Mouse (Mus musculus) stomach, adult 2 months (tissue): ENCODE measurements around the gene Wdr61. TPM values are rescaled to one million over a fixed set of nuclear protein-coding genes. Genes with fewer than 3 reads are reported as not detected.

Source experiments
- polyA plus RNA-seq: library from polyadenylated mRNA; depleted of rRNA; stranded (reverse); fragments of >200 nt; gene quantifications from 2 replicates; pipeline ENCODE4 v1.2.3, GENCODE M21; 2012; rRNA removed

Gene Wdr61
- polyA plus RNA-seq: 5.5 and 10.0 TPM in 2 replicates

DNA sequence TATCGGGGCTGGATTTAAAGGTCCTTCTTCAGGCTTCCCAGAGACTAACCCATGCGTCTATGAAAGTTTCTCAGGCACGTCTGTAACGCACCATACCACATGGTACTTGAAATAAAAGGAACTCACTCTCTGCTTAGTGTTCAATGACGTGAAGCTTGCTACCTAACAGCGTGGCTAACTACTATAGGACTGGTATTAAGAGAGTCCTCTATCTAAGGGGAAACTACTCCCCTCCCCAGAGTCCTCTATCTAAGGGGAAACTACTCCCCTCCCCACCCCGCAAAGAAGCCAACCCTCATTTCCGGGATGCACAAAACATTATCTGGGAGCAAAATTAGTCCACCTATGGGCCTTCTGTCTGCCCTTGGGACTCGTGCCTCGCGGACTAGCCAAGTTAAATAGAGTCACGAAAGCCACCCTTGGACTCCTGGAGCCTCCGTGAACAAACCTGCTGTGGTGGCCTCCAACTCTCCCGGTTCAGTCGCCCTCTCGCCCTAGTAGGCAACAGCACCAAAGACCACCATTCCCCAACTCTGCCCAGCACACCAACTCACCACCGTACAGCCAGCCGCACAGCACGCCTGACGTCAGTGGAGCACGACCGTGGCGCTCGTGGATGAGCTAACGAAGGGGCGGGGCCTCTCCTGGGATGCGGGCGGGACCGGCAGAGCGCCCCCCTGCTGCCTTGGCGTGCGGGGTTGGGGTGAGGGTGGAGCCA is at the start of gene Wdr61:
Wdr61 (minus strand) TSS at position 599 of the 718 bp plus-strand sequence.

DNA sequence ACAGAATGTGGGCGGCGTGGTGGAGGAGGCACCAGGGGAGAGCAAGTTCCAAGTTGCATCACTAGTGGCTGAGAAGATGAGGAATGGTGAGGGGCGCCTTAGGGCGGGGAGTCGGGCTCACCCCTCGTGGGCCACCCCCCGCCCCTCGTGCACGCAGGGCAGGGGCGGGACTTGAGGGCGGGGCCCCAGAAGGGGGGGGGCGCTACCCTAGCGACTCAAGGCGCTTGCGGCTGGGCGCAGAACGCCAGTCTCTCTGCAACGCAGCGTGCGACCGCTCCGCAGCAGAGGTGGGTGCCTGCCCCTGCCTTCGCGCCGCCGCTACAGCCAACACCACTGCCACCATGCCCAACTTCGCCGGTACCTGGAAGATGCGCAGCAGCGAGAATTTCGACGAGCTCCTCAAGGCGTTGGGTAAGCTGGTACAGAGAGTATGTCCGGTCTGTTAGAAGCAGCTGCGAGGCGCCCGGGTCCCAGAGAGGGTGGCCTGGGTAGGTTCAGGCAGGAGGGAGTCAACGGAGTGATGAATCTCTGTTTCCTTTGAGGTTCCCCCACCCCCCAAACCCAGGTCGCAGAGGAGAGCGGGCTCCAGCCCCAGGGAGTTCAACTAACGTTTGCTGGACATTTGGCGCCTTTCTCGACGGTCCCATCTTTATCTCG is 30.4 kb upstream of the Wdr61 start, which contains the start of gene Crabp1:
Crabp1 (plus strand) TSS at position 188 of the 657 bp plus-strand sequence.

DNA sequence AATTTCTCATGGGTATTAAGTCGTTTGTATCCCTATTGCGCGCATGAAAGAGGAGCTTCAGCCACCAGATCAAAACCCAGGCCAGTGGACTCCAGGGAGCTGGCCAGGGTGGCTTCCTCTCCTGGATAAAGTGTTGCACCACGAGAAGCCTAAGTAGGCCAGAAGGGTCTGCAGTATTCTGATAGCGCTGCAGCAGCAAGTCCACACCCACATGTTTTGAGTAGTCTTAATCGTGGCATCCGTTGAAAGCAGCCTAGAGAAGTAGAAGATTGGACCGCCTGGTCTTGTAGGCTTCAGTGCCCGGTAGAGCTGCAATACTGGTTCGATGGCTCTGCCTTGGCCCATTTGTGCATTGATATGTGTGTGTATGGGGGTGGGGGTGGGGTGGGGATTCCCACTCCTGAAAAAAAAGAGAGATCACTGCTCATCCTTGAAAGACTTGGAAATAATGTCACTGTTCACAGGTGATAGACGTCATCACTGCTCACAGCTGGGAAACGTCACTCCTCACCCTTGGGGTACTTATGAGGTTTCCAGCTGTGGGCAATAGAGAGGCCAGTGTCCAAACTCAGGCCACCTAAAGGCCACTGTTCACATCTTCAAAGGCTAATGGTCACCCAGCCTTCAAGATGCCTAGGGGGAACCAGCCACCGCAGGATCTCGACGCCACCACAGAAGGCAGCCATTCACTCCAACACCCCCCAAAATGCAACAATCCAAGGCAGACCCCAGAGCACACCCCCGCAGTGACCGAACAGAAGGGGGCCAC is 35.8 kb downstream of the Wdr61 start, which contains the start of gene Dnaja4:
Dnaja4 (plus strand) TSS at position 556 of the 769 bp plus-strand sequence.

Other genes starting within 250 kb of the Wdr61 start
- gene Dmxl2, start 232.9 kb downstream of the Wdr61 start, polyA plus RNA-seq: 0.23 and 0.45 TPM in 2 replicates
- 1.6 and 2.3 TPM in 2 replicates for gene Sh2d7, start 195.5 kb downstream of the Wdr61 start, polyA plus RNA-seq
- gene Cib2, start 174.3 kb downstream of the Wdr61 start, polyA plus RNA-seq: 2.0 and 3.2 TPM in 2 replicates
- gene Idh3a, start 148.2 kb downstream of the Wdr61 start, polyA plus RNA-seq: 16.3 and 16.8 TPM in 2 replicates
- gene Acsbg1, start 72.6 kb downstream of the Wdr61 start, polyA plus RNA-seq: 45.1 and 46.5 TPM in 2 replicates
- gene Dnaja4, start 35.6 kb downstream of the Wdr61 start, polyA plus RNA-seq: 2.8 and 3.2 TPM in 2 replicates
- 0.92 and 2.6 TPM in 2 replicates for gene Crabp1, start 30.2 kb upstream of the Wdr61 start, polyA plus RNA-seq
- gene Ireb2, start 129.3 kb upstream of the Wdr61 start, polyA plus RNA-seq: 0.16 and 0.57 TPM in 2 replicates
- gene Hykk, start 182.8 kb upstream of the Wdr61 start, polyA plus RNA-seq: 0.11 and 0.29 TPM in 2 replicates
- gene Psma4, start 216.3 kb upstream of the Wdr61 start, polyA plus RNA-seq: 4.7 and 6.8 TPM in 2 replicates
- not detected in 2 replicates for gene AY074887, start 216.5 kb upstream of the Wdr61 start, polyA plus RNA-seq
- 0.02 TPM in 1 of 2 replicates, not detected in the other for gene Chrna5, start 246.4 kb upstream of the Wdr61 start, polyA plus RNA-seq